Mouse (Mus musculus) heart, postnatal 0 days (tissue): ENCODE data around the gene Scn2a.

ENCODE experiments used
- CTCF ChIP-seq: IDR thresholded peaks from 2 replicates; pipeline ENCODE4 v1.5.1; 2016; ENCODE audit warnings: antibody characterized with exemption, control low read depth, low read depth
- EP300 ChIP-seq: IDR thresholded peaks from 2 replicates; pipeline ENCODE4 v1.6.1; 2016; ENCODE audit warnings: antibody characterized with exemption, low read depth

GRCm38 (mm10) chr2:65667590-65668436 is 47.2 kb downstream of the Scn2a start:
- TF ChIP-seq CTCF, result no peak
- TF ChIP-seq EP300, result no peak
